Mouse (Mus musculus): ENCODE results near the gene Esp22.
"Not testable (repeated sequence)": the region's sequence is repeated elsewhere in the genome, so short reads cannot be mapped to it uniquely, and the experiment has no call there.

The Esp22 gene

DNA sequence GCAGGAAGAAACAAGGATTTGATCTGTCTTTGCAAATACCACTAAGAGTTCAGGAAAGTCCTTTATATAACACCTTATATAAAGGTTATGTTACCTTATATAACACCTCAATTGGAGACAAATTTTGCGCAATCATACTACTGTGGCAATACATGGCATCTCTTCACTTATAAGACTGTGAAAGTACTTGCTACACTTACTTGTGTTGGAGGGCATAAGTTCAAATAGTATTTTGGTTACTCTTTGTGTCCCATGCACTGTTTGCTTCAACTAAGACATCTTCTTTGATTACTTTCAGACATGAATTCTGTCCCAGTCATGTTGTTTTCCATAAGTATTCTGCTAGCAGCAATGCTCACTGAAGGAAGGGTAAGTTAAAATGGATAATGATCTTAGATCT, at the start of gene Esp22:
Esp22 (plus strand) TSS at position 301 of the 400 bp plus-strand sequence.
- no peak for DNase-seq (ENCODE audit: low spot score in 2 of 2)

DNA sequence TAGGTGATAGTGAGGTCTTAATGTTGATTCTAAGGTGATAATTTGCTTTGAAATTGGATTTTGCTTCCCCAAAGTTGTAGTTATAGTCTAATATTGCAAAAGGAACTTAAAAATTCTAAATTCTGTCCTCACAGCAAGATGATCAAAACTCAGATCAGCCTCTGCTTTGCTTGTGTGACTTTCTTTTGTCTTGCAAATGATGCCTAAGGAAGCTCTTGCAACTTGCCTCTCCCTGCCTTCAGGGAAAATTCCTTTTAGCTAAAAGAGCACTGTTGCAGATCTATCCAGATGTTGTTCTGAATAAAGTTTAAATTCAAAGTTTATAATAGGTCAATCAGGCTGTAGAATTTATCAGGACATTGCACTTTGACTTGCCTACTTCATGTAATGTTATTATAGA, 31.5 kb upstream of the Esp22 start:
- no peak for DNase-seq (ENCODE audit: low spot score in 2 of 2)

DNA sequence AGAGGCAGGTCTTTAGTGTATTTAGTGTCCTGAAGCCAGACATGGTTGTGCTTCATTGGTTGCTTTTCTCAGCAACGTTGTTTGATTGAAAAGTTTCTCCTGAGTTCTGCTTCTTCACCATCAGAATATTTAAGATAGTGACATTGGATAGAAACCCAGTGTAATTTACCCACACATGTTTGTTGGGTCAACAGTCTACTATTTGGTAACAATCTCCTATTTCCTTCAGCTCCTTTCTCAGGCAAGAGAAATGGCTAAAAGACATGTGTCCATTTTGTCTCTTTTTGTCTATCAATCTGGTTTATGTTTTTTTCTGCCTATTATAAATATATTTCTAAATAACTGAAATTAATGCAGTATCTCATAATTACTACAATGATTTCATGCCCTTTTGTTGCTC, 18.2 kb upstream of the Esp22 start, which contains the start of gene Esp23:
Esp23 (minus strand) TSS at position 101 of the 400 bp plus-strand sequence.
- DNase-seq (ENCODE audit: low spot score in 2 of 2) = no peak

DNA sequence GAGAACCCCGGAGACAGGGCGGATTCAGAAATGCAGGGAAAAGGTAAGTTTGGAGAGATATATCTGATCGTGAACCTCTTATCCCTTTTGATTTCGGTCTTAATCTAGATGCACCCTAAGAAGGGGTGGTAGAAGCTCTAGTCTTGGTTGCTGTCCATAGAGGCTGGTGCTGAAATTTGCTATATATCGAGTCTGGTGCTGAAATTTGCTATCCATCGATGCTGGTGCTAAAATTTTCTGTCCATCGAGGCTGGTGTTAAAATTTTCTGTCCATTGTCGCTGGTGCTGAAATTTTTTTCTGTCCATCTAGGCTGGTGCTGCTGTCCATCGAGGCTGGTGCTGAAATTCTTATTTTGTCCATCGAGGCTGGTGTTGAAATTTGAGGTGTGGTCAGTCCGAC, 12.0 kb downstream of the Esp22 start:
- not testable (repeated sequence) for DNase-seq (ENCODE audit: low spot score in 2 of 2)

GRCm38 (mm10) chr17:39129156-39129555, 34.0 kb downstream of the Esp22 start:
- not testable (repeated sequence) for DNase-seq (ENCODE audit: low spot score in 2 of 2)

Data from spleen, postnatal 14 days (tissue).